Mouse (Mus musculus): ENCODE results near the gene Kcnma1. TPM values are rescaled to one million over a fixed set of nuclear protein-coding genes. Genes with fewer than 3 reads are reported as not detected.

Kcnma1 gene
- total RNA-seq (2023) = under 1 TPM; 0.15 TPM

DNA sequence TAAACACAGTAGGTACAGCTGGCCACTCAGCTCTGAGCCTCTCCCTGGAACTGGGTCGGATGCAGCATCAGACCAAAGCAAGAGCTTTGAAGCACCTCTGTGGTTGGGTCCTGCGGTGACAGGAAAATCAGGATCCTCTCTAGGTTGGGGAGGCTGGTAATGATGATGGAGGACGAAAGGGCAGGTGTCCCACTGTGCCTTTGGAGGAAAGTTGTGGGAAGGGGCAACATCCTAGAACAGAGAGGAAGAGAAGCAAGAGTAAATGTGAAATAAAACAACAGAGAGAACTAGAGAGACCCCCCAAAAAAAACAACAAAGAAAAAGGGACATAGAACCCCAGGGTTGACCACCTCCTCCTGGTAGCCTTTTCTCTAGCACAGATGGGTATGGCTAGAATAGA lies at the start of gene Kcnma1:
Kcnma1 (minus strand) TSS at position 101 of the 400 bp plus-strand sequence.

Other genes starting within 250 kb of the Kcnma1 start
- gene Dlg5, start 231.4 kb upstream of the Kcnma1 start, total RNA-seq (2023) = 1 to 10 TPM; 3.6 to 4.7 TPM

All from T-cell, adult 66 days (primary cell).